Mouse (Mus musculus) liver, embryonic 14.5 days (tissue): ENCODE measurements around the gene Lbhd2. TPM values are rescaled to one million over a fixed set of nuclear protein-coding genes. Genes with fewer than 3 reads are reported as not detected.
A peak's percentile ranks its signal among the peaks of the same experiment; 100 is the strongest.

Experiments used
- ATAC-seq: fragments of 200-750 bp; cut with Nextera tagmentation; 2 replicates; pipeline ENCODE4 v1.8.0; 2017; ENCODE audit warnings: moderate number of reproducible peaks, mild to moderate bottlenecking, moderate library complexity; ENCODE audit not compliant: insufficient read depth
- DNase-seq, 3 experiments: peaks; one replicate each; pipeline ENCODE4 v3.0.0-alpha.2; 2012 to 2013; ENCODE audit warnings: low read depth in 3 of 3, low spot score in 3 of 3
- H3K27ac ChIP-seq: fragments of 300-500 bp; sonication (generic); 2 replicates; pipeline ENCODE4 v1.5.1; 2014; ENCODE audit warnings: moderate library complexity, mild to moderate bottlenecking, control low read depth, inconsistent platforms
- H3K27me3 ChIP-seq: fragments of 300-500 bp; sonication (generic); 2 replicates; pipeline ENCODE4 v1.6.1; 2014; ENCODE audit warnings: mild to moderate bottlenecking, low read length, moderate library complexity; ENCODE audit not compliant: control insufficient read depth, insufficient read depth
- H3K36me3 ChIP-seq: fragments of 300-500 bp; sonication (generic); replicated peaks from 2 replicates; pipeline ENCODE4 v1.6.1; 2014; ENCODE audit warnings: low read depth; ENCODE audit not compliant: control insufficient read depth, insufficient read depth
- H3K4me1 ChIP-seq, 2 experiments: fragments of 200-500 bp in 1 of 2; fragments of 300-500 bp in 1 of 2; sonication (generic) in 1 of 2; replicated peaks; 2 replicates each; pipeline ENCODE4 v1.6.1; 2012 to 2014; ENCODE audit warnings: antibody characterized with exemption in 1 of 2, inconsistent platforms in 1 of 2, low read length in 1 of 2; ENCODE audit not compliant: control insufficient read depth in 2 of 2, insufficient read depth in 2 of 2
- H3K4me2 ChIP-seq: fragments of 300-500 bp; sonication (generic); 2 replicates; pipeline ENCODE4 v1.6.1; 2014; ENCODE audit warnings: low read depth, mild to moderate bottlenecking, control low read depth, moderate library complexity
- H3K4me3 ChIP-seq, 2 experiments: fragments of 200-500 bp in 1 of 2; fragments of 300-500 bp in 1 of 2; sonication (generic) in 1 of 2; 2 replicates each; pipeline ENCODE4 v1.5.1; 2012 to 2014; ENCODE audit warnings: low read depth in 2 of 2, low read length in 2 of 2, mild to moderate bottlenecking in 2 of 2, control low read depth in 1 of 2, inconsistent platforms in 1 of 2, moderate library complexity in 1 of 2; ENCODE audit not compliant: insufficient read depth in 1 of 2
- H3K9ac ChIP-seq: fragments of 300-500 bp; sonication (generic); replicated peaks from 2 replicates; pipeline ENCODE4 v1.6.1; 2014; ENCODE audit warnings: mild to moderate bottlenecking, control low read depth, moderate library complexity
- H3K9me3 ChIP-seq: fragments of 300-500 bp; sonication (generic); 2 replicates; pipeline ENCODE4 v1.6.1; 2016; ENCODE audit warnings: low read length, mixed read lengths; ENCODE audit not compliant: control insufficient read depth
- CTCF ChIP-seq: IDR thresholded peaks from 2 replicates; pipeline ENCODE4 v1.5.1; 2016; ENCODE audit warnings: antibody characterized with exemption, low read depth, control low read depth
- EP300 ChIP-seq: IDR thresholded peaks from 2 replicates; pipeline ENCODE4 v1.6.1; 2016; ENCODE audit warnings: antibody characterized with exemption, low read depth
- WGBS: fragments of 180-500 bp; shearing (Covaris S2); extraction: QIAGEN DNeasy Blood & Tissue Kit; methylation state at CpG from one replicate; pipeline ENCODE4 v1.1.7; 2014; ENCODE audit not compliant: insufficient replicate concordance; 5-methylcytosine and 5-hydroxymethylcytosine counted together
- polyA plus RNA-seq, 2 experiments: library from polyadenylated mRNA; depleted of rRNA in 1 of 2; stranded (reverse) in 1 of 2; unstranded in 1 of 2; fragments of >200 nt; fragmentation: Nextera tagmentation in 1 of 2; extraction: Ambion mirVana in 1 of 2; gene quantifications; 2 replicates each; pipeline versions ENCODE4 v1.2.1 to v1.2.3; 2012 to 2014

Gene Lbhd2
- polyA plus RNA-seq, 2 experiments = 0.15 TPM; not detected in 1

DNA sequence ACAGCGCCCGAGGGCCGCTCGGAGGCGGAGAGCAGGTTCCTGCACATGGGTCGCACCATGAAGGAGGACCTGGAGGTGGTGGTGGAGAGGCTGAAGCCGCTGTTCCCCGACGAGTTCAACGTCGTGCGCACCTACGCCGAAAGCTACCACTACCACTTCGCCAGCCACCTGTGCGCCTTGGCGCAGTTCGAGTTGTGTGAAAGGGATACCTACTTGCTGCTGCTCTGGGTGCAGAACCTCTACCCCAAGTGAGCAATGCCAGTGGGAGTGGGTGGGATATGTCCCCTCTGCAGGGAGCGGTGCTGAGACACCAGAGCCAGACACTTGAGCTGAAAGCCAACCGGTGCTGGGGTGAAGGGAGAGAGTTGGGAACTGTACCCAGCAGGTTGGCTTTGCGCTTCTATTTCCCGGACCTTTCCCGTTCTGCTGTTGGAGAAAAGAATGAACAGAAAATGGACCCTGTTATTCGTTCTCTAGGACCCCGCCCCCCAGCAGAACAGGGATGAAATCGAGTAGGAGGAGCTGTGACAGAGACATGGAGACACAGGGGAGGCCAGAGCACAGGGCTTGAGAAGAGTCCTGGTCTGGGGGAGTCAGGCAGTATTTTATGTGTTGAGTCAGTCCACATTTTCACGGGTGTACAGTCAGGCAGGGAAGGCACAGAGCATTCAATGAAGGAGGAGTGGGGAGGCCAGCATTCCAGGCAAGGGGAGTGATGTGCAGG is 39.4 kb downstream of the Lbhd2 start:
- 61% methylated on average over 27 of the region's 27 CpGs for WGBS
- Histone ChIP-seq H3K27me3 (no peaks in the 10 kb centered on the region), H3K4me1 (peaks cover 20 to 35% of the 10 kb centered on the region in 2 experiments), H3K27ac (no peak overlapping the region), H3K4me2 (peak overlapping the region; percentile 65), H3K4me3 (peak overlapping the region; percentile 73 to 92), H3K36me3 (peaks cover 64% of the 10 kb centered on the region), H3K9ac (peak overlapping the region; percentile 70), H3K9me3 (no peaks in the 10 kb centered on the region)
- DNase-seq (no peak), ATAC-seq (no peak)
- no peak for TF ChIP-seq EP300
- TF ChIP-seq CTCF = no peak

DNA sequence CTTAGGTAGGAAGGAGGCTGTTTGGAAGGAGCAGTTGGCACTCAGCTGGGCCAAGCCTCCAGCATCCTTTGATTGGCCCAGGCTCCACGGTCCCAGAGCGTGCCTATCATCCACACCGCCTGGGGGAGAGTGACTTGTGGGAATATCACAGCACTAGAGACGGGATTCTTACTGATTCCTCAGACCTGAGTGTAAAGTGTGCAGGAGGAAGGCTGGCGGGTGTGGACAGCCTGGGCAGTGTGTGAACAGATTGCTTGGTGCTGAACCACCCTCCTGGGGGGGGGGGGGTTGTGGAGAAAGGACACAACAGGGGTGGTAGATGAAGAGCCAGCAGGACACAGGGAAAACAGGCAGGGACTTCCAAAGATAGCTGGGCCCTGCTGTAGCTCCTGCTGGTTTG is 40.1 kb downstream of the Lbhd2 start:
- Histone ChIP-seq H3K4me2 (peak overlapping the region; percentile 65; the same call in 1 of the 2 replicates), H3K9me3 (no peaks in the 10 kb centered on the region), H3K27me3 (no peaks in the 10 kb centered on the region), H3K36me3 (peaks cover 71% of the 10 kb centered on the region), H3K4me3 (no peak overlapping the region), H3K9ac (no peak overlapping the region), H3K27ac (no peak overlapping the region), H3K4me1 (peaks cover 16 to 29% of the 10 kb centered on the region in 2 experiments)
- DNase-seq = no peak
- TF ChIP-seq CTCF (no peak), EP300 (no peak)
- ATAC-seq = no peak
- WGBS = 77% methylated on average over 5 of the region's 5 CpGs

DNA sequence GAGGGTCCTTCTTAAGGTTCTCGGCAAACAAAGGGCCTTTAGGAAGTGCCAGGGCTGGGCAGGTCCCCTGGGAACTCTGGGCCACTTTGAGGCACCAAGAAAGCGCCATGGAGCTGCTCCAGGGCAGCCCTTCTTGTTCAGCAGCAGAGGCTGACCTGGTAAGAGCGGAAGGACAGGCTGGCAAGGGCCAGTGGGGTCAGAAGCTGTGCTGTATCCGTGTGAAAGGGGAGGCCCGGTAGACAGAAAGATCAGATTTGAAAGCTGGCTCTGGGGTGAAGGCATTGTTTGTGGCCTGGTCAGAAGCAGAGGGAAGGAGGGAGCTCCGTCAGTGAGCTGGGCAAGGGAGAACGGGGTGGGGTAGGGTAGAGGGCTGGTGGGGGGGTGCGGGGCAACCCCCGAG is 40.7 kb downstream of the Lbhd2 start:
- Histone ChIP-seq H3K9me3 (no peaks in the 10 kb centered on the region), H3K27me3 (no peaks in the 10 kb centered on the region), H3K4me3 (no peak overlapping the region), H3K4me1 (peaks cover 12 to 24% of the 10 kb centered on the region in 2 experiments), H3K36me3 (peaks cover 77% of the 10 kb centered on the region), H3K4me2 (no peak overlapping the region), H3K27ac (no peak overlapping the region), H3K9ac (no peak overlapping the region)
- ATAC-seq (no peak), DNase-seq (no peak)
- TF ChIP-seq EP300 (no peak), CTCF (no peak)
- WGBS = 69% methylated on average over 9 of the region's 9 CpGs

DNA sequence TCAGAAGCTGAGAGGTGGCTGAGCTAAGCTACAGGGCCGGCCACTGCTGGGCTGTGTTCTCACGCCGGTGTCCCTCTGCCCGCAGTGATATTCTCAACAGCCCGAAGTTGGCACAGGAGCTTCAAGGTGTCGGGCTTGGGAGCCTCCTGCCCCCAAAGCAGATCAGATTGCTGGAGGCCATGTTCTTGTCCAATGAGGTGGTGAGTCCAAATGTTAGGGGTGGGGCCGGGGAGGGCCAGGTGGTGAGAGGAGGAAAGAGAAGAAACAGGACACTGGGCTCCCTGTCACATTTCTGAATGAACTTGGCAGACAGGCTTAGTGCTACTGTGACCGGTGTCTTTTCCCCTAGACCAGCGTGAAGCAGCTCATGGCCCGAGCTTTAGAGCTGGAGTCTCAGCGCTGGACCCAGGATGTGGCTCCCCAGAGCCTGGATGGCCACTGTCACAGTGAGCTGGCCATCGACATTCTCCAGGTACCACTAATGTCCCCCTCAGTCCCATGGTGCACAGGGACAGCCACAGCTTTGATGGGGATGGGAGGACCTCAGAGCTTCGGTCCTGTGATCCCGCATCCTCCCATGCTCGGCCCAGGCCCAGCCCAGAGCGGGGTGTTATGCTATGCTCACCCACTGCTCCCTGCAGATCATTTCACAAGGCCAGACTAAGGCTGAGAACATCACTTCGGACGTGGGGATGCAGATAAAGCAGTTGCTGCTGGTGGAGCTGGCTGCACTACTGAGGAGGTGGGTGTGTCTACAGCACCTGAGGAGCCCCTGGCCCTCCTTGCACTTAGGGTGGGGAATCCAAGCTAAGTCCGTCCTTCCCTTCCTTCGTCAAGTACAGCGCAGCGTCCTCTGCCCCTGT is 41.5 kb downstream of the Lbhd2 start:
- no peak overlapping the region for H3K4me3 ChIP-seq
- 84% methylated on average over 22 of the region's 22 CpGs for WGBS
- no peaks in the 10 kb centered on the region for H3K9me3 ChIP-seq
- peaks cover 12 to 24% of the 10 kb centered on the region in 2 experiments for H3K4me1 ChIP-seq
- no peak for TF ChIP-seq EP300
- TF ChIP-seq CTCF = no peak
- DNase-seq (no peak), ATAC-seq (no peak)
- no peak overlapping the region for H3K27ac ChIP-seq
- H3K36me3 ChIP-seq = peaks cover 85% of the 10 kb centered on the region
- no peak overlapping the region for H3K4me2 ChIP-seq
- no peak overlapping the region for H3K9ac ChIP-seq
- H3K27me3 ChIP-seq = no peaks in the 10 kb centered on the region
